Mouse (Mus musculus): ENCODE results near the gene Rufy3. TPM values are rescaled to one million over a fixed set of nuclear protein-coding genes. Genes with fewer than 3 reads are reported as not detected.

Rufy3 gene
- total and polyA plus RNA-seq, 3 experiments = 13.6 to 22.3 (median 17.4) TPM

DNA sequence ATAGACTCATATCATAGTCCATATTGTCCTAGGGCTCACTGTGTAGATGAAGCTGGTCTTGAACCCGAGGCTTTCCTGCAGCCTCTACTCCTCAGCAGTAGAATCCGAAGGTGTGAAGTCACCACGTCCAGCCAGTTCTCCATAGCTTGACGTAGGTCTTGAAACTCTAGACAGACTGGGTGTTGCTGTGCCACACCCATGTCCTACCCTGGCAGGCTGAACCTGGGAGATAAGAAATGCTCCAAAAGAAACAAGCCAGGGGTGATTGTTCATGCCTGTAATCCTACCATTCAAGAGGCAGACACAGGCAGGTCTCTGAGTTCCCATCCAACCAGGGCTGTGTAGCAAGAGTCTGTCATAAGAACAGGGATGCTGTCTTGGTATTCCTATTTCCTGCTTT lies 62.7 kb downstream of the Rufy3 start:
- peaks cover 14 to 43% of the 10 kb centered on the region in 2 experiments for H3K36me3 ChIP-seq (replicated peaks in 1 of 2; ENCODE audit: control insufficient read depth in 1 of 2, insufficient read depth in 1 of 2, low read length in 1 of 2)
- no peaks in the 10 kb centered on the region for H3K9me3 ChIP-seq (replicated peaks; ENCODE audit: low read length)
- no peaks in the 10 kb centered on the region for H3K27me3 ChIP-seq (replicated peaks)
- no peak overlapping the region for H3K9ac ChIP-seq (ENCODE audit: insufficient read depth, low read depth)
- no peak overlapping the region for H3K4me2 ChIP-seq (ENCODE audit: insufficient read depth, low read depth, poor library complexity, severe bottlenecking)
- DNase-seq (ENCODE audit: extremely low read depth) = no peak
- in situ Hi-C loops (cut with MboI; ENCODE audit: low pct_ligation_motif_present, low pct_unique_long_range_greater_than_20kb, low sequenced_read_pairs) (no loop called here), dilution Hi-C loops (cut with MboI; ENCODE audit: extremely low pct_ligation_motif_present, extremely low pct_unique_long_range_greater_than_20kb, low sequenced_read_pairs) (no loop called here)
- peaks cover 12 to 35% of the 10 kb centered on the region in 2 experiments for H3K4me1 ChIP-seq (ENCODE audit: control insufficient read depth in 1 of 2, insufficient read depth in 2 of 2)
- no peak for TF ChIP-seq JUND (conservative IDR thresholded peaks at IDR 0.05; ENCODE audit: low read depth, low read length)
- no peak for TF ChIP-seq SIN3A (IDR thresholded peaks at IDR 0.05; ENCODE audit: low read length)
- TF ChIP-seq POLR2AphosphoS2 (IDR thresholded peaks at IDR 0.05; ENCODE audit: low read depth, low read length) = no peak
- no peak for TF ChIP-seq USF2 (conservative IDR thresholded peaks at IDR 0.05; ENCODE audit: low read depth, low read length)
- TF ChIP-seq EP300 (IDR thresholded peaks at IDR 0.05; ENCODE audit: low read length) = no peak
- TF ChIP-seq MEF2A (IDR thresholded peaks at IDR 0.05; ENCODE audit: borderline replicate concordance, low read depth, low read length) = no peak
- no peak for TF ChIP-seq BHLHE40 (IDR thresholded peaks at IDR 0.05; ENCODE audit: low read depth, low read length)
- no peak for TF ChIP-seq GABPA (IDR thresholded peaks at IDR 0.05; ENCODE audit: insufficient replicate concordance, low read depth, low read length)
- no peak for TF ChIP-seq NRF1 (IDR thresholded peaks at IDR 0.05; ENCODE audit: low read depth, low read length)
- no peak for TF ChIP-seq PAX5 (IDR thresholded peaks at IDR 0.05; ENCODE audit: low read length)
- no peak for TF ChIP-seq UBTF (IDR thresholded peaks at IDR 0.05; ENCODE audit: low read depth, low read length)
- no peak for TF ChIP-seq HCFC1 (IDR thresholded peaks at IDR 0.05; ENCODE audit: low read depth, low read length)
- TF ChIP-seq RCOR1 (conservative IDR thresholded peaks at IDR 0.05; ENCODE audit: low read depth, low read length) = no peak
- TF ChIP-seq NELFE (IDR thresholded peaks at IDR 0.05; ENCODE audit: low read depth, low read length) = no peak
- TF ChIP-seq ZNF384 (IDR thresholded peaks at IDR 0.05; ENCODE audit: low read depth, low read length) = no peak
- TF ChIP-seq ZC3H11A (IDR thresholded peaks at IDR 0.05; ENCODE audit: low read depth, low read length) = no peak
- H3K27ac ChIP-seq (ENCODE audit: insufficient read depth, low read depth) = no peak overlapping the region
- H3K4me3 ChIP-seq (replicated peaks in 1 of 3; ENCODE audit: low read depth in 2 of 3, low read length in 2 of 3, poor library complexity in 1 of 3) = no peak overlapping the region
- H3K79me2 ChIP-seq (replicated peaks; ENCODE audit: control insufficient read depth, extremely low read depth, insufficient read depth, poor library complexity, severe bottlenecking) = no peaks in the 10 kb centered on the region

DNA sequence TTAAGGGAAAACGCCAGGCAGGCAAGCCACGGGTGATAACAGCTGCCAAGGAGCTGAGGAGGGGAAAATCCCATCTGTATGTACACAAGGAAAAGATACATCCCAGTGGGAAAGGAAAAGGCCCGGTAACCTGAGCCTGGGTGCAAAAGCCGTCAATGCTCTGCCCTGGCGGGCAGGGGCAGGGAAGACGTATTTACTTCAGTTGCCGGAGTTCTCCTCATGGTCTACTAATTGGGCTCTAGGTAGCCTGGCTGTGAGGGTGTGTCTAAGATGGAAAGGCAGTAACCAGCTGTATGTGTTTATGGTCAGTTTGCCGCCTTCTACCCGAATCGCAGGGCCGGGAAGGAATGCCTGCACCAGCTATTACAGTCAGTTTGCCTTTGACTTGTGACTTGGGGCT lies 64.3 kb downstream of the Rufy3 start:
- no peak for DNase-seq (ENCODE audit: extremely low read depth)
- Histone ChIP-seq H3K9me3 (replicated peaks; ENCODE audit: low read length) (no peaks in the 10 kb centered on the region), H3K36me3 (replicated peaks in 1 of 2; ENCODE audit: control insufficient read depth in 1 of 2, insufficient read depth in 1 of 2, low read length in 1 of 2) (peaks cover 15 to 58% of the 10 kb centered on the region in 2 experiments), H3K4me3 (replicated peaks in 1 of 3; ENCODE audit: low read depth in 2 of 3, low read length in 2 of 3, poor library complexity in 1 of 3) (no peak overlapping the region), H3K4me2 (ENCODE audit: insufficient read depth, low read depth, poor library complexity, severe bottlenecking) (no peak overlapping the region), H3K4me1 (ENCODE audit: control insufficient read depth in 1 of 2, insufficient read depth in 2 of 2) (peaks cover 12 to 42% of the 10 kb centered on the region in 2 experiments), H3K27me3 (replicated peaks) (no peaks in the 10 kb centered on the region), H3K27ac (ENCODE audit: insufficient read depth, low read depth) (no peak overlapping the region), H3K9ac (ENCODE audit: insufficient read depth, low read depth) (no peak overlapping the region), H3K79me2 (replicated peaks; ENCODE audit: control insufficient read depth, extremely low read depth, insufficient read depth, poor library complexity, severe bottlenecking) (no peaks in the 10 kb centered on the region)
- no peak for TF ChIP-seq MAX (IDR thresholded peaks at IDR 0.05; ENCODE audit: low read length)
- TF ChIP-seq USF1 (IDR thresholded peaks at IDR 0.05; ENCODE audit: low read depth, low read length) = no peak
- no peak for TF ChIP-seq UBTF (IDR thresholded peaks at IDR 0.05; ENCODE audit: low read depth, low read length)
- TF ChIP-seq PAX5 (IDR thresholded peaks at IDR 0.05; ENCODE audit: low read length) = no peak
- TF ChIP-seq ELF1 (IDR thresholded peaks at IDR 0.05; ENCODE audit: low read depth, low read length) = no peak
- no peak for TF ChIP-seq CHD1 (IDR thresholded peaks at IDR 0.05; ENCODE audit: low read depth, low read length)
- TF ChIP-seq MEF2A (IDR thresholded peaks at IDR 0.05; ENCODE audit: borderline replicate concordance, low read depth, low read length) = no peak
- no peak for TF ChIP-seq EP300 (IDR thresholded peaks at IDR 0.05; ENCODE audit: low read length)
- TF ChIP-seq ETS1 (conservative IDR thresholded peaks at IDR 0.05; ENCODE audit: low read depth, low read length) = no peak
- no peak for TF ChIP-seq SIN3A (IDR thresholded peaks at IDR 0.05; ENCODE audit: low read length)
- TF ChIP-seq KAT2A (IDR thresholded peaks at IDR 0.05; ENCODE audit: insufficient replicate concordance, low read length) = no peak
- no peak for TF ChIP-seq TCF12 (IDR thresholded peaks at IDR 0.05; ENCODE audit: low read depth, low read length)
- TF ChIP-seq IRF4 (IDR thresholded peaks at IDR 0.05; ENCODE audit: low read depth, low read length) = no peak
- in situ Hi-C loops (cut with MboI; ENCODE audit: low pct_ligation_motif_present, low pct_unique_long_range_greater_than_20kb, low sequenced_read_pairs) (no loop called here), dilution Hi-C loops (cut with MboI; ENCODE audit: extremely low pct_ligation_motif_present, extremely low pct_unique_long_range_greater_than_20kb, low sequenced_read_pairs) (no loop called here)

All from CH12.LX (cell line).